Mouse (Mus musculus) liver, embryonic 14.5 days (tissue): ENCODE measurements around the gene Atg7.

Experiments
- CTCF ChIP-seq: IDR thresholded peaks from 2 replicates; pipeline ENCODE4 v1.5.1; 2016; ENCODE audit warnings: antibody characterized with exemption, low read depth, control low read depth
- EP300 ChIP-seq: IDR thresholded peaks from 2 replicates; pipeline ENCODE4 v1.6.1; 2016; ENCODE audit warnings: antibody characterized with exemption, low read depth

- no peak for TF ChIP-seq CTCF
- no peak for TF ChIP-seq EP300
Measured at GRCm38 (mm10) chr6:114899652-114900051, 256.8 kb downstream of the Atg7 start.
